In genomic region chr9:123940168-123940567, GRCm38 (mm10) we compare ENCODE assay signal across 26 mouse cellular contexts. TPM values are rescaled to one million over a fixed set of nuclear protein-coding genes. Genes with fewer than 3 reads are reported as not detected.
DNase-seq lines count a peak whose midpoint lies in the region; ATAC-seq and TF ChIP-seq lines count a peak whose summit lies in the region.
"Had no signal": no experiment of that assay in that cellular context is flagged by ENCODE, and none has a peak within 500 bp of the region (broad histone marks: within the 10 kb centered on the region; RNA-seq: fewer than 3 reads in every experiment).

No protein-coding gene starts in this region.

- peak overlapping the region; percentile 59; the same call in 1 of the 2 replicates for H3K27ac ChIP-seq in CH12.LX (ENCODE audit: insufficient read depth, low read depth)
- no peak overlapping the region for H3K27ac ChIP-seq in forebrain, embryonic 15.5 days (replicated peaks)
- H3K27ac ChIP-seq: embryonic facial prominence, embryonic 12.5 days; heart, adult 2 months; hindbrain, embryonic 14.5 days had no signal

- H3K36me3 ChIP-seq in CH12.LX (replicated peaks in 1 of 2; ENCODE audit: control insufficient read depth in 1 of 2, insufficient read depth in 1 of 2, low read length in 1 of 2) = no peaks in the 10 kb centered on the region
- H3K36me3 ChIP-seq in splenic B cell, adult 2 months (ENCODE audit: control insufficient read depth, insufficient read depth, low read length, poor library complexity, severe bottlenecking) = no peaks in the 10 kb centered on the region
- no peaks in the 10 kb centered on the region for H3K36me3 ChIP-seq in forebrain, embryonic 15.5 days
- H3K36me3 ChIP-seq: embryonic facial prominence, embryonic 12.5 days; heart, embryonic 15.5 days had no signal

- no peak overlapping the region for H3K9ac ChIP-seq in CH12.LX (ENCODE audit: insufficient read depth, low read depth)
- H3K9ac ChIP-seq in forebrain, embryonic 15.5 days (replicated peaks) = no peak overlapping the region
- H3K9ac ChIP-seq: embryonic facial prominence, embryonic 12.5 days; heart, embryonic 15.5 days; hindbrain, embryonic 14.5 days had no signal

- H3K27me3 ChIP-seq in CH12.LX (replicated peaks) = no peaks in the 10 kb centered on the region
- no peaks in the 10 kb centered on the region for H3K27me3 ChIP-seq in splenic B cell, adult 2 months (ENCODE audit: control insufficient read depth, insufficient read depth, low read length, poor library complexity, severe bottlenecking)
- no peaks in the 10 kb centered on the region for H3K27me3 ChIP-seq in forebrain, embryonic 15.5 days
- H3K27me3 ChIP-seq: embryonic facial prominence, embryonic 12.5 days; heart, embryonic 15.5 days had no signal

- no peak overlapping the region for H3K4me2 ChIP-seq in CH12.LX (ENCODE audit: insufficient read depth, low read depth, poor library complexity, severe bottlenecking)
- no peak overlapping the region for H3K4me2 ChIP-seq in forebrain, embryonic 15.5 days (replicated peaks)
- H3K4me2 ChIP-seq: embryonic facial prominence, embryonic 12.5 days; heart, embryonic 11.5 days; heart, embryonic 15.5 days; hindbrain, embryonic 14.5 days had no signal

- dilution Hi-C loops in CH12.LX (cut with MboI; ENCODE audit: extremely low pct_ligation_motif_present, extremely low pct_unique_long_range_greater_than_20kb, low sequenced_read_pairs) = no loop called here

- no peak for TF ChIP-seq POLR2A in CH12.LX (IDR thresholded peaks at IDR 0.05; ENCODE audit: low read depth, low read length)

- TF ChIP-seq RAD21 in CH12.LX (IDR thresholded peaks at IDR 0.05; ENCODE audit: low read depth, low read length) = no peak

- no peak overlapping the region for H3K4me3 ChIP-seq in CH12.LX (replicated peaks in 1 of 3; ENCODE audit: low read depth in 2 of 3, low read length in 2 of 3, poor library complexity in 1 of 3)
- H3K4me3 ChIP-seq in forebrain, embryonic 15.5 days = no peak overlapping the region
- H3K4me3 ChIP-seq: embryonic facial prominence, embryonic 12.5 days; heart, adult 2 months; heart, embryonic 15.5 days had no signal

- H3K4me1 ChIP-seq in CH12.LX (ENCODE audit: control insufficient read depth in 1 of 2, insufficient read depth in 2 of 2) = peaks cover 28 to 69% of the 10 kb centered on the region in 2 experiments
- no peaks in the 10 kb centered on the region for H3K4me1 ChIP-seq in forebrain, embryonic 15.5 days
- H3K4me1 ChIP-seq: embryonic facial prominence, embryonic 12.5 days; heart, embryonic 15.5 days had no signal

- WGBS in forebrain, embryonic 15.5 days = 83% methylated on average over 1 of the region's 1 CpGs

- TF ChIP-seq CTCF in CH12.LX (conservative IDR thresholded peaks at IDR 0.05 in 1 of 2, IDR thresholded peaks at IDR 0.05 in 1 of 2; ENCODE audit: low read depth in 2 of 2, low read length in 2 of 2) = no peak

- intact Hi-C loops in gastrocnemius, postnatal 14 days (cut with DNase I; ENCODE audit: low total_unique reads) = no loop called here

- ATAC-seq in forebrain, embryonic 15.5 days (replicated peaks) = no peak
- ATAC-seq: forebrain, embryonic 16.5 days had no signal

- in situ Hi-C loops in CH12.LX (cut with MboI; ENCODE audit: low pct_ligation_motif_present, low pct_unique_long_range_greater_than_20kb, low sequenced_read_pairs) = no loop called here

- no peaks in the 10 kb centered on the region for H3K79me2 ChIP-seq in CH12.LX (replicated peaks; ENCODE audit: control insufficient read depth, extremely low read depth, insufficient read depth, poor library complexity, severe bottlenecking)

- TF ChIP-seq EP300 in CH12.LX (IDR thresholded peaks at IDR 0.05; ENCODE audit: low read length) = peak; percentile 48; the same call in 1 of the 2 replicates

- peak; percentile 62 for DNase-seq in CD4-positive helper T cell, adult 2 months (ENCODE audit: low read depth, low spot score)
- DNase-seq in CH12.LX (ENCODE audit: extremely low read depth) = peak; percentile 39
- DNase-seq in induced T-regulatory cell, adult 2 months (ENCODE audit: low read depth) = peak; percentile 87
- peak; percentile 39 for DNase-seq in splenic B cell, adult 2 months (ENCODE audit: low read depth, low spot score)
- no peak for DNase-seq in right cerebral cortex, postnatal 36 days (ENCODE audit: low spot score in 2 of 2)
- no peak for DNase-seq in gastrocnemius, postnatal 14 days
- DNase-seq: adrenal gland, postnatal 14 days; cerebellum, adult 2 months; cerebellum, postnatal 14 days; embryo, embryonic 11 days; gastrocnemius, postnatal 10 days; heart, adult 2 months; heart, postnatal 14 days had no signal

- no peaks in the 10 kb centered on the region for H3K9me3 ChIP-seq in CH12.LX (replicated peaks; ENCODE audit: low read length)
- no peaks in the 10 kb centered on the region for H3K9me3 ChIP-seq in forebrain, embryonic 15.5 days
- H3K9me3 ChIP-seq: embryonic facial prominence, embryonic 12.5 days; heart, embryonic 15.5 days had no signal

TF ChIP-seq in CH12.LX, 34 proteins besides CTCF, POLR2A, EP300 and RAD21:
- peak; percentile 88 for TF ChIP-seq IRF4 (IDR thresholded peaks at IDR 0.05; ENCODE audit: low read depth, low read length)
- no peak for TF ChIP-seq MAX (IDR thresholded peaks at IDR 0.05; ENCODE audit: low read length)
- TF ChIP-seq BHLHE40 (IDR thresholded peaks at IDR 0.05; ENCODE audit: low read depth, low read length) = no peak
- no peak for TF ChIP-seq MAFK (IDR thresholded peaks at IDR 0.05; ENCODE audit: insufficient replicate concordance, low read length)
- TF ChIP-seq PAX5 (IDR thresholded peaks at IDR 0.05; ENCODE audit: low read length) = no peak
- no peak for TF ChIP-seq RCOR1 (conservative IDR thresholded peaks at IDR 0.05; ENCODE audit: low read depth, low read length)
- TF ChIP-seq JUND (conservative IDR thresholded peaks at IDR 0.05; ENCODE audit: low read depth, low read length) = peak; percentile 50
- TF ChIP-seq NRF1 (IDR thresholded peaks at IDR 0.05; ENCODE audit: low read depth, low read length) = no peak
- TF ChIP-seq ZKSCAN1 (IDR thresholded peaks at IDR 0.05; ENCODE audit: borderline replicate concordance, low read depth, low read length) = no peak
- no peak for TF ChIP-seq USF1 (IDR thresholded peaks at IDR 0.05; ENCODE audit: low read depth, low read length)
- no peak for TF ChIP-seq TCF12 (IDR thresholded peaks at IDR 0.05; ENCODE audit: low read depth, low read length)
- TF ChIP-seq NELFE (IDR thresholded peaks at IDR 0.05; ENCODE audit: low read depth, low read length) = no peak
- peak; percentile 72; the same call in 1 of the 2 replicates for TF ChIP-seq ETS1 (conservative IDR thresholded peaks at IDR 0.05; ENCODE audit: low read depth, low read length)
- no peak for TF ChIP-seq E2F4 (IDR thresholded peaks at IDR 0.05; ENCODE audit: insufficient replicate concordance, low read depth, low read length)
- no peak for TF ChIP-seq GABPA (IDR thresholded peaks at IDR 0.05; ENCODE audit: insufficient replicate concordance, low read depth, low read length)
- no peak for TF ChIP-seq ELF1 (IDR thresholded peaks at IDR 0.05; ENCODE audit: low read depth, low read length)
- TF ChIP-seq SIN3A (IDR thresholded peaks at IDR 0.05; ENCODE audit: low read length) = no peak
- TF ChIP-seq JUN (IDR thresholded peaks at IDR 0.05; ENCODE audit: insufficient read depth, low read depth, low read length) = 0 out of 2 replicates have a peak, but pooled peaks have one; percentile 11

RNA-seq across cellular contexts. Expression of gene Ccr1, which starts 28.3 kb away (rescaled TPM):
- total RNA-seq in CH12.LX (2012; rRNA removed) = 1.6 TPM in 2 replicates
- total RNA-seq in CH12.LX (2014; rRNA removed) = 4.9 and 5.8 TPM in 2 replicates
- 1.2 and 1.6 TPM in 2 replicates for polyA plus RNA-seq in CH12.LX (2012; ENCODE audit: insufficient read length, low read depth)
- total RNA-seq in gastrocnemius, postnatal 14 days (2021) = 1 to 10 TPM in 1 of 2 experiments, under 1 TPM in 1; 0.55 to 1.1 TPM
- 0.47 and 0.50 TPM in 2 replicates for polyA plus RNA-seq in forebrain, embryonic 15.5 days (2015; fragmentation: Nextera tagmentation; extraction: Ambion mirVana)
- total RNA-seq: MEL had no signal

RNA-seq across cellular contexts. Expression of gene Ccr1l1, which starts 38.0 kb away (rescaled TPM):
- total RNA-seq in CH12.LX (2012; rRNA removed) (0.08 and 0.25 TPM in 2 replicates), CH12.LX (2014; rRNA removed) (not detected in 2 replicates)
- polyA plus RNA-seq in CH12.LX (2012; ENCODE audit: insufficient read length, low read depth) = not detected in 2 replicates
- total RNA-seq in gastrocnemius, postnatal 14 days (2021) = not detected
- not detected in 2 replicates for polyA plus RNA-seq in forebrain, embryonic 15.5 days (2015; fragmentation: Nextera tagmentation; extraction: Ambion mirVana)
- total RNA-seq: adrenal gland, adult 18-20 months; adrenal gland, postnatal 14 days; common myeloid progenitor, adult 5-6 weeks; gastrocnemius, postnatal 10 days; heart, adult 2 months; heart, postnatal 14 days; hematopoietic stem cell, adult 5-6 weeks; MEL had no signal
- polyA plus RNA-seq: C2C12; cerebellum, adult 2 months; embryonic facial prominence, embryonic 12.5 days; forebrain, embryonic 11.5 days; forebrain, embryonic 16.5 days; frontal cortex, adult 2 months; heart, adult 2 months; heart, embryonic 11.5 days; heart, embryonic 15.5 days; hindbrain, embryonic 14.5 days had no signal

Comparison
In these comparisons a context has a peak if more than half of its experiments do, and no peak if none do; other contexts are left out.
1. DNase-seq: peak in CD4-positive helper T cell, adult 2 months (single experiment), CH12.LX (single experiment), induced T-regulatory cell, adult 2 months (single experiment) and splenic B cell, adult 2 months (single experiment); none in right cerebral cortex, postnatal 36 days (0 of 2) and gastrocnemius, postnatal 14 days (single experiment).